Mouse (Mus musculus) c-Kit-positive CD71-positive TER-119-negative erythroid progenitor cells, embryonic 14.5 days (primary cell): ENCODE measurements around the gene Zfp628.

Source experiments
- DNase-seq: peaks from one replicate; pipeline ENCODE4 v3.0.0-alpha.2; 2013; ENCODE audit warnings: low read depth

Gene Zfp628

DNA sequence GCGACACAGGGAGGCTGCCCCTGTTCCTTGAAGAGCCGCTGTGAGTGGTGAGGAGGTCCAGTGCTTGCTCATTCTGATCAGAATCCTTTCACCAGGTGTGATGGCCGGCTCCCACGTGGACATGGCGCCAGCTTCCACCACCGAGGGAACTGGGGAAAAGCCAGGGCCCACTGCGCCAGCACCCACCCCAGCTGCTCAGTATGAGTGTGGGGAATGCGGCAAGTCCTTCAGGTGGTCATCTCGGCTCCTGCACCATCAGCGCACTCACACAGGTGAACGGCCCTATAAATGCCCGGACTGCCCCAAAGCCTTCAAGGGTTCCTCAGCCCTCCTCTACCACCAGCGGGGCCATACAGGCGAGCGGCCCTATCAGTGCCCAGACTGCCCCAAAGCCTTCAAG is 3.7 kb downstream of the Zfp628 start:
- DNase-seq = no peak

DNA sequence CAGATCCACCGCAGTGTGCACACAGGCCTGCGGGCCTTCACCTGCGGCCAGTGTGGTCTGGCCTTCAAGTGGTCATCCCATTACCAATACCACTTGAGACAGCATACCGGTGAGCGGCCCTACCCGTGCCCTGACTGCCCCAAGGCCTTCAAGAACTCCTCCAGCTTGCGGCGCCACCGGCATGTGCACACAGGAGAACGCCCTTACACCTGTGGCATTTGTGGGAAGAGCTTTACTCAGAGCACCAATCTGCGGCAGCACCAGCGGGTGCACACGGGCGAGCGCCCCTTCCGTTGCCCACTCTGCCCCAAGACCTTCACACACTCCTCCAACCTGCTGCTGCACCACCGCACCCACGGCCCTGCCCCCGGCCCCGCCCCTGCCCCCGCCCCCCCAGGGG is 4.1 kb downstream of the Zfp628 start:
- no peak for DNase-seq

DNA sequence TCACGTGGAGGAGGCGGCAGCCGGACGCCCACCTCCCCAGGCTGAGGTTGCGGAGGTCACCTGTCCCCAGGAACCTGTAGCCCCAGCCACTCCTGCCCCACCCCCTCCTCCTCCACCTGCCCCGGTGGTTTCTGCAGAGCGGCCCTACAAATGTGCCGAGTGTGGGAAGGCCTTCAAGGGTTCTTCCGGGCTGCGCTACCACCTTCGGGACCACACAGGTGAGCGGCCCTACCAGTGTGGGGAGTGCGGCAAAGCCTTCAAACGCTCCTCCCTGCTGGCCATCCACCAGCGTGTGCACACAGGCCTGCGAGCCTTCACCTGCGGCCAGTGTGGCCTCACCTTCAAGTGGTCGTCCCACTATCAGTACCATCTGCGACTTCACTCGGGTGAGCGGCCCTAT is 5.0 kb downstream of the Zfp628 start:
- DNase-seq = no peak

- DNase-seq = no peak
Measured at GRCm38 (mm10) chr7:4920496-4920895, 5.5 kb downstream of the Zfp628 start.

DNA sequence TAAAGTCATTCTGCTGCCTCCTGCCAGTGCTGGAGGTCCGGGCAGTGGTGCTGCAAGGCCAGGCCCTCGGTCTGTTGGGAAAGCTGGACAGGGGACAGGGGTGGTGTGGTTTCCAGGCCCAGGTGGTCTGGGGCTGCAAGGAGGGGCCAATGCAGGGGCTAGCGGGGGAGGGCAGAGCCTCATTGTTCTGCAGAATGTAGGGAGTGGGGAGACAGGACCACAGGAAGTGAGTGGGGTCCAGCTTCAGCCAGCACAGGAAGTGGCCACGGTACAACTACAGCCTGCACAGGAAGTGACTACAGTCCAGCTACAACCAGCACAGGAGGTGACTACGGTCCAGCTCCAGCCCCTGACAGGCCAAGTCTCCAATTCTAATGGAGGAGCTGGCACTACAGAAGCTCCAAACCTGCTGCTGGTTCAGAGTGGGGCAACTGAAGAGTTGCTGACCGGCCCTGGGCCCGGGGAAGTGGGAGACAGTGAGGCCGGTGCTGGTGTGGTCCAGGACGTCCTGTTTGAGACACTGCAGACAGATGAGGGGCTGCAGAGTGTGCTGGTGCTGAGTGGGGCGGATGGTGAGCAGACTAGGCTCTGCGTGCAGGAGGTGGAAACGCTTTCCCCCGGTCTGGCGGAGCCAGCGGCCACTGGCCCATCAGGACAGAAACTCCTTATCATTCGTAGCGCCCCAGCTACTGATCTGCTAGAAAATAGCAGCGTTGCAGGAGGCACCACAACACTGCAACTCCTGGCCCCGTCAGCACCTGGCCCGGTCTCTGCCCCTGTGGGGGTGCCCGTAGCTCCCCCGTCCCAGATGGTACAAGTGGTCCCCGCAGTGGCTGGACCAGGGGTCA is 6.2 kb downstream of the Zfp628 start:
- no peak for DNase-seq

DNA sequence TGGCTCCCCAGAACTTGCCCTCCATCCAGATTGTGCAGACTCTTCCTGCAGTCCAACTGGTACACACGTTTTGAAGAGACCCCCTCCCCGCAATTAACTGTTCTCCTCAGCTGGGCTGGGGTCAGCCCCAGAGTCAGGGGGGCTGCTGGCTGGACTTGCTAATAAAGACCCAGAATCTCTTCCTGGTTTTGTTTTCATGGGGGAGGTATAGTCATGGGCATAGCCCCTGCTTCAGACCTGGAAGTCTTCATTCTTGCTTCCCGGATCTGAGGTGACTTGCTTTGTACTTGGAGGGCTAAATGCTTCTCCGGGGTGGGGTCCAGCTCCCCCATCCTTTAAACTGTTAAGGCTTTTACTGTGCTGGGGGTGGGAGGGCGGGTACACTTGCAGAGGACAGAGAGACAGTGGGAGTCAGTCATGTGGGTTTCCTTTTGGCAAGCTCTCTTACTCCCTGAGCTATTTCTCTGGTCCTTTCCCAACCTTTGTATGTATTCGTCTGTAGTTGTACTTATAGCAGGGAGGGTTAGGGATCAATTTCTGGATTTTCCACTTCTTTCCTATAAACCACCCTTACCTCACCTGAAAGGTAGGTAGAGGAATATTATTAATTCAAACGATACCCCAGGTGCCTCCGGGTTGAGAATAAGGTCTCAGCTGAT is 6.9 kb downstream of the Zfp628 start, which contains the start of gene Nat14:
Nat14 (plus strand) TSS at position 205 of the 659 bp plus-strand sequence.
- DNase-seq = no peak

DNA sequence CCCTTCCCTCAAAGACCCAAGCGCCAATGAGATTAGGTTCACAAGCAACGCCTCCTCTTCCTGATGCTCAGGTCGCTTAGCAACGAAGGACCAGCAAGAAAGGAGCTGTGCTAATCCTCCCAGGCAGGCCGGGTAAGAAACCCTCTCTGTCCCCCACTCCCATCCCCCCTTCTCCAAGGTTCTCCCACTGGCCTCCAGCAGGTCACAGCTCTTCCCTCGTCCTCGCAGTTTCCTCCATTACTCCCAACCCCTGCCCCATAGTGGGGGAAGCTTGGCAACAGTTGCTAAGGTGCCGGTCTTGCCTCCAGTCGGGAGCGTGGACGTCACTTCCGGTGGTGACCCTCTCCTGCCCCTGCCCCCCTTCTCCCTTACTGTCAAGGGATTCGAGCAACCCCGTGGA is 7.5 kb downstream of the Zfp628 start:
- DNase-seq = no peak

- no peak for DNase-seq
Measured at GRCm38 (mm10) chr7:4922931-4923565, 8.0 kb downstream of the Zfp628 start.

DNA sequence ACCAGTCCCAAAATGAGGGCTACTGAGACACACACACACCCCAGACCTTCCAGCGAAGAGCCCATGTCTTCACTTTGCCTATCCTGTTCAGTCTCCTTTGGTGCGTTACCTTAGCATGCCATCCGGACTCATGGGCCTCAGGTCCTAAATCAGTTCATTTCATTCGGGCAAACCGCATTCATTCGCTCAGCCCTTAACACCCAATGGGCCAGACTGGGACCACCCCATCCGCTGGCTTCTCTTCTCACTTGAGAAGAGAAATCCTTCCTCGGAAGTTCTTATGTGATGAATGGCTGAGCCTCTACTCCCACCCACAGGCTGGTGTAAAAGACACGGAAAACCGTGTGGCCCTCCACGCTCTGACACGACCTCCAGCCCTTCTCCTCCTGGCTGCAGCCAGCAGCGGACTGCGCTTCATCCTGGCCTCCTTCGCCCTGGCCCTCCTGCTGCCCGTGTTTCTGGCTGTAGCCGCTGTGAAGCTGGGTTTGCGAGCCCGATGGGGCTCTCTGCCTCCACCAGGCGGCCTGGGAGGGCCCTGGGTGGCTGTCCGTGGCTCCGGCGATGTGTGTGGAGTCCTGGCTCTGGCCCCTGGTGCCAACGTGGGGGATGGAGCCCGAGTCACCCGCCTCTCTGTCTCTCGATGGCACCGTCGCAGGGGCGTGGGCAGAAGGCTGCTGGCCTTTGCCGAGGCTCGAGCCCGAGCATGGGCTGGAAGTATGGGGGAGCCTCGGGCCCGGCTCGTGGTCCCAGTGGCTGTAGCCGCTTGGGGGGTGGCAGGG is 8.8 kb downstream of the Zfp628 start:
- DNase-seq = no peak

GRCm38 (mm10) chr7:4924483-4924882 is 9.5 kb downstream of the Zfp628 start:
- no peak for DNase-seq

DNA sequence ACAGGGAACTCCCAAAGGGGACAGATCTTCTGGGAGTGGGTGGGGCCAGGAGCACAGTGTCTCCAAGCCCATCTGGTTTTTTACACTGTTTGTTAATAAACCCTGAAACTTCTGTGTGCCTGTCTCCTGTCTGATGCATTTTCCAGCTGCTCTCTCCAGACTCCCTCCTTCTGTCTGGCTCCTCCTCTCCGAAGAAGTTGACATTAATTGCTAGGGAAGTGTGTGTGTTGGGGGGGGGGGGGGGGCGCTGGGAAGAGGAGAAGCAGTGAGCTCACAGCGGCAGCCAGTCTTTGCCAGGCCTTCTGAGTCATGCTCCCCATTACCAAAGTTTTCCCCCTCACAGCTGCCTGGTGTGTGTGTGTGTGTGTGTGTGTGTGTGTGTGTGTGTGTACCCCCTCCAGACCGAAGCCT is 9.9 kb downstream of the Zfp628 start:
- no peak for DNase-seq

DNA sequence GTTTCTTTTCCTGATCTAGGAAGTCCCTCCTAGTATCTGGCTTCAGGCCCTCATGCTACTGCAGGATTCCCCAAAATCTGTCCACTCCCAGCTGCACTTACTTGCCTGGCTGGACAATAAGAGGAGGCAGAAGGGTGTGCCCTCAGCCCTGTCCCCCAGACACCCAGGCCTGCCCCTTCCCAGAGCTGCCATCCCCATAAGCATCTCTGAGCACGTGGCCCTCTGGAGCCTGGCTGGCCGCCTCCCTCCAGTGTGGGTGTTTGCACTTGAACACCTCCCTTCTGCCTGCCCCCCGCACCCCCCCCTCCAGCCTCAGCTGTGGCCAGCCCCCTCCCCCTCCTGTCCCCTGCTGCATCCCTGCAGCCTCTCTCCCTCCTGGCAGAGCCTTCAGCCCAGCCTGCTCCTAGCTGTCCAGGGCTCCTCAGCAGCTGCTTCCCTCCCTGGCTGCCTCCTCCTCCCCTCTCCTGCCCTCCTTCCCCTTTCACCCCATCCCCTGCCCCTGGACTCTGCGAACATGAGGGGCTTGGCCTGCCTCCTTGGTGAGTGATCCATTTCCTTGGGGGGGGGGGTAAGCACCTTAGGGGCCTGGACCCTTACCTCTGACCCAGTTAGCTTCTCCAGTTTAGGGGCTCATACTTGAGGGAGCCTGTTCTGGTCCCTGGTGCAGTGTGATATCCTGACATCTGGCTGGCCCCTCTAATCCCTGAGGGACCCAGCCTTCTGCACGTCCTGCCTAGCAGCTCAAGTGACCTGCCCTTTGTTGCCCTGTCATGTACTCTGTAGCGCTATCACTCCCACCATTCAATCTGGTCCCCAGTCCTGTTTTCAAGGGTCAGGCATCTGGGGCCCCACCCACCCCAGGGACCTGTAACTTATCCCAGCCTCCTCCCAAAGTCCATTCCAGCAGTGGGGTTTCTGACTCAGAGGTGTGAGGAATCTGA is 10.7 kb downstream of the Zfp628 start, which contains the start of gene Ssc5d:
Ssc5d (plus strand) TSS at position 345 of the 941 bp plus-strand sequence.
- no peak for DNase-seq

GRCm38 (mm10) chr7:4926849-4927248 is 11.8 kb downstream of the Zfp628 start:
- DNase-seq = no peak

DNA sequence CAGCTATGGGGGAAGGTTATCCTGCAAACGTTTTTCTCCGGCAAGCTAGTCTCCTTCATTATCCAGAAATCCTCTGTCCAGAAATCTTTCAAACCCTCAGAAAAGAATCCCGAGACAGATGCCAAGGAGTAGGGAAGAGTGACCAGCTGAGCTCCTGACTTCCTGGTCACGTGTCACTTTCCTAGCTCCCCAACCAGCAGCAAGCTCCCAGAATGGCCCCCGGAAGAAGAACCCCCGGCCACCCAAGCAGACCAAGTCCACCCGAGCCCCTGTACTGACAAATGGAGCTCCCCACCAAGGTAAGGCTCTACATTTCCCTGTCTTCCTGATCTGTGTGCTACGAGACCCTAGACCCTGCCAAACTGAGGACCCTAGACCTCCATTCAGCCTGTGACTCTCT is 12.7 kb downstream of the Zfp628 start:
- no peak for DNase-seq

- DNase-seq = no peak
Measured at GRCm38 (mm10) chr7:4928323-4928722, 13.3 kb downstream of the Zfp628 start.

DNA sequence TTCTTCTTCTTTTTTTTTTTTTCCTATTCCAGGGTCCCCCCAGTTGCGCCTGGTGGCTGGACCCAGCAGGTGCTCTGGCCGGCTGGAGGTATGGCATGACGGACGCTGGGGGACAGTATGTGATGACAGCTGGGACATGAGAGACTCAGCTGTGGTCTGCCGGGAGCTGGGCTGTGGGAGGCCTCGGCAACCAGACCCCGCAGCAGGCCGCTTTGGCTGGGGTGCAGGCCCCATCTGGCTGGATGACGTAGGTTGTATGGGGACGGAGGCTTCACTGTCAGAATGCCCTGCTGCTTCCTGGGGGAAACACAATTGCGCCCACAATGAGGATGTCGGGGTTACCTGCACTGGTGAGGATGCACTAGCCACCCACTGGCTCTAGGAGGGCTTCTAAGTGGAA is 18.1 kb downstream of the Zfp628 start:
- no peak for DNase-seq

- no peak for DNase-seq
Measured at GRCm38 (mm10) chr7:4934160-4934914, 19.3 kb downstream of the Zfp628 start.

- DNase-seq = no peak
Measured at GRCm38 (mm10) chr7:4936832-4937231, 21.8 kb downstream of the Zfp628 start.

- DNase-seq = no peak
Measured at GRCm38 (mm10) chr7:4937392-4937791, 22.4 kb downstream of the Zfp628 start.

DNA sequence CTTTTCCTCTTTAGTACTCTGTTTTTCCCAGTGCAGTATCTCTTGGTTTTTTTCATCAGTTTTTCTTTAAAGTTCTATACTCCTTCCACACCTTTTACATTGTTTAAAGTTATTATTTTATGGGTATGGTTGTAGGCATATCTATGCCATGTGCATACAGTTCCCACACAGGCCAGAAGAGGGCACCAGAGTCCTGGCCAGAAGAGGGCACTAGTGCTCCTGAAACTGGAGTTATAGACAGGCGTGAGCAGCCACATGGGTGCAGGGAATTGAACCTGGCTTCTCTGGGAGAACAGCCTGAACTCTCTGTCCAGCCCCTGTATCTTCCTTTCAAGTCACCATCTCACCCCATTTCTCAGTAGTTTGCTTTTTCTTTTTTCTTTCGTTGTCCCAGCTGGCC is 23.4 kb downstream of the Zfp628 start:
- peak; percentile 53 for DNase-seq
